Mouse (Mus musculus): ENCODE measurements at regions not wholly inside any gene's neighbourhood (a gene's known extent, or its start where the extent isn't known, plus 50 kb on each side); places are given as distances from the start of the nearest gene placed in this dataset.
A peak's percentile ranks its signal among the peaks of the same experiment; 100 is the strongest.

GRCm38 (mm10) chr16:42808864-42809263, 66.8 kb upstream of the Zbtb20 start:
- Histone ChIP-seq H3K9ac (ENCODE audit: low read length) (no peak overlapping the region), H3K9me3 (replicated peaks; ENCODE audit: control insufficient read depth, low read length) (no peaks in the 10 kb centered on the region), H3K36me3 (ENCODE audit: control insufficient read depth, insufficient read depth, low read length) (no peaks in the 10 kb centered on the region), H3K27ac (ENCODE audit: low read depth, low read length) (no peak overlapping the region), H3K4me2 (ENCODE audit: low read length) (no peak overlapping the region), H3K4me3 (ENCODE audit: low read depth, low read length) (no peak overlapping the region), H3K27me3 (replicated peaks; ENCODE audit: control insufficient read depth, insufficient read depth, low read length) (no peaks in the 10 kb centered on the region), H3K4me1 (ENCODE audit: control insufficient read depth, insufficient read depth, low read length) (no peaks in the 10 kb centered on the region)
- peak; percentile 39 for DNase-seq (ENCODE audit: low spot score)
- WGBS, result 56% methylated on average over 6 of the region's 6 CpGs
- no peak for ATAC-seq

DNA sequence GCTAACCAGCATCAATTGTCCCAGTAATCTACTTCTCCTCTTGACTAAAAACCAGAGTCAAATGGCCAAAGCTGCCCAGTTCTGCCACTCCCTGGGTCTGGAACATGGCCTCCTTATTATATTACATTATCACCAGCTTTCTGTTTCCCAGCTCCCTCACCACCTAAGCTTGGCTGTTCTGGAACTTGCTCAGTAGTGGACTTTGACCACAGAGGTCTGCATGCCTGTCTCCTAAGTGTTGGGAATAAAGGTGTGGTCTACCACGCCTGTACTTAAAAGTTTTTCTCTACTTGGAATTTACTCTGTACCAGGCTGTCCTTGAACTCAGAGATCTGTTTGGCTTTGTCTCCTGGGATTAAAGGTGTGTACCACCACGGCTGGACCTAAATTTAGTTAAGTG, 68.1 kb upstream of the Zbtb20 start:
- 88% methylated on average over 2 of the region's 2 CpGs for WGBS
- no peaks in the 10 kb centered on the region for H3K36me3 ChIP-seq (ENCODE audit: control insufficient read depth, insufficient read depth, low read length)
- no peaks in the 10 kb centered on the region for H3K9me3 ChIP-seq (replicated peaks; ENCODE audit: control insufficient read depth, low read length)
- no peak overlapping the region for H3K27ac ChIP-seq (ENCODE audit: low read depth, low read length)
- no peak overlapping the region for H3K4me3 ChIP-seq (ENCODE audit: low read depth, low read length)
- H3K9ac ChIP-seq (ENCODE audit: low read length), result no peak overlapping the region
- no peaks in the 10 kb centered on the region for H3K27me3 ChIP-seq (replicated peaks; ENCODE audit: control insufficient read depth, insufficient read depth, low read length)
- no peaks in the 10 kb centered on the region for H3K4me1 ChIP-seq (ENCODE audit: control insufficient read depth, insufficient read depth, low read length)
- no peak overlapping the region for H3K4me2 ChIP-seq (ENCODE audit: low read length)
- DNase-seq (ENCODE audit: low spot score) (no peak), ATAC-seq (no peak)

DNA sequence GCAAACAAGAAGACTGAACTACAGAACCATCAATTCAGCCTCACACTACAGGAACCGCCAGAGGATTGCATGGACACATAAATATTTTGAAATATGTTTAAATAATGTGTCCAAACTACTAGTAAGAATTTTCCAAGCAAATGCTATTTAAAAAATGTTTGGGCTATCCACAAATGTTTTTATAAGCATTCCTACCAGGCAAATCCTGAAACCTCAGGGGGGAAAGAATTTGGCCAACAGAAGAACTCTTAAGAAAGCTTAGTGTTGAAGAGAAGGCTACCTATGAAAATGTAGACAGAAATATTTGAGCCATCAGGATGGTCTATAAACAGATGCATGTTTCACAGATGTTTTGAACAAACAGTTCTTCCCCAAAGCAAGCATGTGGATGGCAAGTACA, 72.1 kb upstream of the Zbtb20 start:
- Histone ChIP-seq H3K36me3 (ENCODE audit: control insufficient read depth, insufficient read depth, low read length) (no peaks in the 10 kb centered on the region), H3K9me3 (replicated peaks; ENCODE audit: control insufficient read depth, low read length) (no peaks in the 10 kb centered on the region), H3K27ac (ENCODE audit: low read depth, low read length) (no peak overlapping the region), H3K9ac (ENCODE audit: low read length) (no peak overlapping the region), H3K27me3 (replicated peaks; ENCODE audit: control insufficient read depth, insufficient read depth, low read length) (no peaks in the 10 kb centered on the region), H3K4me1 (ENCODE audit: control insufficient read depth, insufficient read depth, low read length) (no peaks in the 10 kb centered on the region), H3K4me3 (ENCODE audit: low read depth, low read length) (no peak overlapping the region), H3K4me2 (ENCODE audit: low read length) (no peak overlapping the region)
- ATAC-seq, result no peak
- DNase-seq (ENCODE audit: low spot score), result no peak
- WGBS, result 49% methylated on average over 1 of the region's 1 CpGs

GRCm38 (mm10) chr16:42792571-42792970, 83.1 kb upstream of the Zbtb20 start:
- peak; percentile 63 for DNase-seq (ENCODE audit: low spot score)
- H3K27ac ChIP-seq (ENCODE audit: low read depth, low read length), result no peak overlapping the region
- no peaks in the 10 kb centered on the region for H3K9me3 ChIP-seq (replicated peaks; ENCODE audit: control insufficient read depth, low read length)
- peak; percentile 63; the same call in 1 of the 2 replicates for ATAC-seq
- H3K4me1 ChIP-seq (ENCODE audit: control insufficient read depth, insufficient read depth, low read length), result no peaks in the 10 kb centered on the region
- no peak overlapping the region for H3K4me2 ChIP-seq (ENCODE audit: low read length)
- no peak overlapping the region for H3K4me3 ChIP-seq (ENCODE audit: low read depth, low read length)
- 63% methylated on average over 2 of the region's 2 CpGs for WGBS
- no peak overlapping the region for H3K9ac ChIP-seq (ENCODE audit: low read length)
- no peaks in the 10 kb centered on the region for H3K36me3 ChIP-seq (ENCODE audit: control insufficient read depth, insufficient read depth, low read length)
- H3K27me3 ChIP-seq (replicated peaks; ENCODE audit: control insufficient read depth, insufficient read depth, low read length), result no peaks in the 10 kb centered on the region

DNA sequence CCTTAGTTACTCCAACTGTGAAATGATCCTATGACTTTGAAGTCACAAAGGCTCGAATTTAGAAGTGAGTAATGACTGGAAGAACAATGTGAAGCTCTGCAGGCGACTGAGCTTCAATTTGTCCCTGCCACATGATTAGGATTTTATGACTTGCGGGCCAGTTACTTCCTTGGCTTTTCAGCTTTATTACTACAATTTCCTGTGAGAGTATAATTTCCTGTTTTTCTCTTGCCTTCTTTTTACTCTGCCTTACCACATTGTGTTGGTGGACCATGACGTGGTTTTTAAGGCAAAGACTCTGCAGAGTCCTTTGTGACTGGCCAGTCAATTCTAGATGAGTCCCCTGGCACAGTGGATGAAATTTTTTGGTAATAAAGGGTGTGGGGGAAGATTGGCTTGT, 91.0 kb upstream of the Zbtb20 start:
- Histone ChIP-seq H3K4me2 (ENCODE audit: low read length) (no peak overlapping the region), H3K4me3 (ENCODE audit: low read depth, low read length) (no peak overlapping the region), H3K27me3 (replicated peaks; ENCODE audit: control insufficient read depth, insufficient read depth, low read length) (no peaks in the 10 kb centered on the region), H3K9ac (ENCODE audit: low read length) (no peak overlapping the region), H3K9me3 (replicated peaks; ENCODE audit: control insufficient read depth, low read length) (no peaks in the 10 kb centered on the region), H3K27ac (ENCODE audit: low read depth, low read length) (no peak overlapping the region), H3K4me1 (ENCODE audit: control insufficient read depth, insufficient read depth, low read length) (peaks cover 12% of the 10 kb centered on the region), H3K36me3 (ENCODE audit: control insufficient read depth, insufficient read depth, low read length) (no peaks in the 10 kb centered on the region)
- DNase-seq (ENCODE audit: low spot score), result no peak
- WGBS, result 35% methylated on average over 4 of the region's 4 CpGs
- no peak for ATAC-seq

GRCm38 (mm10) chr16:42784031-42784430, 91.7 kb upstream of the Zbtb20 start:
- no peak for ATAC-seq
- no peaks in the 10 kb centered on the region for H3K27me3 ChIP-seq (replicated peaks; ENCODE audit: control insufficient read depth, insufficient read depth, low read length)
- WGBS, result 53% methylated on average over 4 of the region's 4 CpGs
- H3K9ac ChIP-seq (ENCODE audit: low read length), result no peak overlapping the region
- peaks cover 12% of the 10 kb centered on the region for H3K4me1 ChIP-seq (ENCODE audit: control insufficient read depth, insufficient read depth, low read length)
- peak; percentile 38 for DNase-seq (ENCODE audit: low spot score)
- no peak overlapping the region for H3K4me3 ChIP-seq (ENCODE audit: low read depth, low read length)
- no peak overlapping the region for H3K4me2 ChIP-seq (ENCODE audit: low read length)
- no peaks in the 10 kb centered on the region for H3K36me3 ChIP-seq (ENCODE audit: control insufficient read depth, insufficient read depth, low read length)
- H3K9me3 ChIP-seq (replicated peaks; ENCODE audit: control insufficient read depth, low read length), result no peaks in the 10 kb centered on the region
- H3K27ac ChIP-seq (ENCODE audit: low read depth, low read length), result no peak overlapping the region

- no peaks in the 10 kb centered on the region for H3K27me3 ChIP-seq (replicated peaks; ENCODE audit: control insufficient read depth, insufficient read depth, low read length)
- peak overlapping the region; percentile 29; the same call in 1 of the 2 replicates for H3K9ac ChIP-seq (ENCODE audit: low read length)
- no peaks in the 10 kb centered on the region for H3K36me3 ChIP-seq (ENCODE audit: control insufficient read depth, insufficient read depth, low read length)
- ATAC-seq, result peak; percentile 87
- H3K4me2 ChIP-seq (ENCODE audit: low read length), result peak overlapping the region; percentile 21; the same call in 1 of the 2 replicates
- peak; percentile 93 for DNase-seq (ENCODE audit: low spot score)
- H3K4me3 ChIP-seq (ENCODE audit: low read depth, low read length), result no peak overlapping the region
- no peaks in the 10 kb centered on the region for H3K9me3 ChIP-seq (replicated peaks; ENCODE audit: control insufficient read depth, low read length)
- H3K4me1 ChIP-seq (ENCODE audit: control insufficient read depth, insufficient read depth, low read length), result peaks cover 12% of the 10 kb centered on the region
- WGBS, result 2% methylated on average over 5 of the region's 5 CpGs
- peak overlapping the region; percentile 66; the same call in 1 of the 2 replicates for H3K27ac ChIP-seq (ENCODE audit: low read depth, low read length)
Observed at GRCm38 (mm10) chr16:42782091-42782679, 93.5 kb upstream of the Zbtb20 start.

DNA sequence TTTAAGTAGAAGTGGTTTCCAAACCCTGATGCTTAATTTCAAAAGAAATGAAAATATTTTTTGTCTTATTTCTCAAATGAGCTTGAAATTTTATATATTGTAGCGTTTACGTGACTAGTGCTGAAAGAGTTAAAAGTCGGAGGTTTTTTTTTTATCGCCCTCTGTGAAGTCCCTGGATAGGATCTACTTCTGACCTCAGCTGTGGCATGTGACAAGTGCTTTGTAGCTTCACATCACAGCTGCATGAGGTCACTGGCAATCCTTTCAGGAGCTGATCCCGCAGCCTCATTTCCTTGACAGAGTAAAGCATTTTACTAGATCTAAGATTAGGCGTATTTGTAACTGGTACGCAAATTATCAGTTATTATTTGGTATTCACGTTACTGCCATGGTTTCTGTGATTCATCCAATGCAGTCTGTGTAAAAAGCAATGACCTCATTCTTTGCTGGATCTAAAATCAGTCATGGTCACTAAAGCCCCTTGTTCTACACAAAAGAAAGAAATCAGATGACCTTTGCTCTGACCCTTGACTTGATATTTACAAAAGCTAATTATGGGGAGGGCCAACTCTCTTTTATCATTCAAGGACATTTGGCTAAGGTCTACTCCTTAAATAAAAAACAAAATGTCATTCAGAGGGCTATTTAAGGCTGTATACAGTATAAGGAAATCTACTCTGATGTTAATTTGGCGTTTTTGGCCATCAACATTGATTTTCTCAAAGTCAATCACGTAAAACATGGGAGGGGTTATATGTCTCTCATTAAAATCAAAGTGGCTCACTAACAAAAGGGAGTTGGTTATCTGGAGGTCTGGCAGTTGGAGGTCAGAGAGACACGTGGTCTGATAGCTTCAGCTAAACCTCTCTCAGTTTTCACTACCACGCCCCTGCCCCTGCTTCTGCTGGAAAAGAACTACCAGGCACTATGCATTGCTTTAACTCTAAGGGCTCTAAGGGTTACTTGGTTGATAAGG, 94.3 kb upstream of the Zbtb20 start:
- Histone ChIP-seq H3K36me3 (ENCODE audit: control insufficient read depth, insufficient read depth, low read length) (no peaks in the 10 kb centered on the region), H3K4me1 (ENCODE audit: control insufficient read depth, insufficient read depth, low read length) (peaks cover 12% of the 10 kb centered on the region), H3K27me3 (replicated peaks; ENCODE audit: control insufficient read depth, insufficient read depth, low read length) (no peaks in the 10 kb centered on the region), H3K4me3 (ENCODE audit: low read depth, low read length) (no peak overlapping the region), H3K9me3 (replicated peaks; ENCODE audit: control insufficient read depth, low read length) (no peaks in the 10 kb centered on the region), H3K27ac (ENCODE audit: low read depth, low read length) (peak overlapping the region; percentile 66; the same call in 1 of the 2 replicates), H3K4me2 (ENCODE audit: low read length) (peak overlapping the region; percentile 21; the same call in 1 of the 2 replicates), H3K9ac (ENCODE audit: low read length) (peak overlapping the region; percentile 29; the same call in 1 of the 2 replicates)
- ATAC-seq (peak; percentile 76), DNase-seq (ENCODE audit: low spot score) (peak; percentile 70)
- WGBS, result 12% methylated on average over 12 of the region's 12 CpGs

DNA sequence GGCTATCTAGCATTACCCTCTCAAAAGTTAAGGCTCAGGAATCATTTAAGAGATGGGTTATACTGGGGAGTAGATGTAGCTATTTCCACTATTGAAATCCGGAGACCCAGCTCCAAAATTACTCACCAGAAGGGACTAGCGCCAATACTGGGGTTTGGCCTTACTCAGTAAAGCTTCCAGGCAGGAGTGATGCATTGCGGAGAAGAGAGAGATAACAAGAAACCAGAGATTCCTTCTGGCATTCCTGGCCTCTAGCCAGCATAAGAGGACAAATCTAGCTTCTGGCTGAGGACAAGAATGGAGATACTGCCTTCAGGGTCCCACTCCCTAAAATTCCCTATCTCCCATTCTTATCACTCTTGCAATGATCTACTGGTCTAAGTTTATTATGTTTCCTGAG, 95.7 kb upstream of the Zbtb20 start:
- no peak overlapping the region for H3K4me3 ChIP-seq (ENCODE audit: low read depth, low read length)
- H3K36me3 ChIP-seq (ENCODE audit: control insufficient read depth, insufficient read depth, low read length), result no peaks in the 10 kb centered on the region
- DNase-seq (ENCODE audit: low spot score), result no peak
- no peak overlapping the region for H3K9ac ChIP-seq (ENCODE audit: low read length)
- H3K27ac ChIP-seq (ENCODE audit: low read depth, low read length), result no peak overlapping the region
- no peak for ATAC-seq
- H3K4me2 ChIP-seq (ENCODE audit: low read length), result no peak overlapping the region
- no peaks in the 10 kb centered on the region for H3K9me3 ChIP-seq (replicated peaks; ENCODE audit: control insufficient read depth, low read length)
- no peaks in the 10 kb centered on the region for H3K27me3 ChIP-seq (replicated peaks; ENCODE audit: control insufficient read depth, insufficient read depth, low read length)
- H3K4me1 ChIP-seq (ENCODE audit: control insufficient read depth, insufficient read depth, low read length), result peaks cover 12% of the 10 kb centered on the region
- WGBS, result 84% methylated on average over 3 of the region's 3 CpGs

Data from forebrain, embryonic 14.5 days (tissue).